Mouse (Mus musculus) cerebellum, adult 9-11 months (tissue): ENCODE results near the gene Faim2.

ENCODE experiments used
- DNase-seq: peaks from one replicate; pipeline ENCODE4 v3.0.0; 2022

The Faim2 gene

DNA sequence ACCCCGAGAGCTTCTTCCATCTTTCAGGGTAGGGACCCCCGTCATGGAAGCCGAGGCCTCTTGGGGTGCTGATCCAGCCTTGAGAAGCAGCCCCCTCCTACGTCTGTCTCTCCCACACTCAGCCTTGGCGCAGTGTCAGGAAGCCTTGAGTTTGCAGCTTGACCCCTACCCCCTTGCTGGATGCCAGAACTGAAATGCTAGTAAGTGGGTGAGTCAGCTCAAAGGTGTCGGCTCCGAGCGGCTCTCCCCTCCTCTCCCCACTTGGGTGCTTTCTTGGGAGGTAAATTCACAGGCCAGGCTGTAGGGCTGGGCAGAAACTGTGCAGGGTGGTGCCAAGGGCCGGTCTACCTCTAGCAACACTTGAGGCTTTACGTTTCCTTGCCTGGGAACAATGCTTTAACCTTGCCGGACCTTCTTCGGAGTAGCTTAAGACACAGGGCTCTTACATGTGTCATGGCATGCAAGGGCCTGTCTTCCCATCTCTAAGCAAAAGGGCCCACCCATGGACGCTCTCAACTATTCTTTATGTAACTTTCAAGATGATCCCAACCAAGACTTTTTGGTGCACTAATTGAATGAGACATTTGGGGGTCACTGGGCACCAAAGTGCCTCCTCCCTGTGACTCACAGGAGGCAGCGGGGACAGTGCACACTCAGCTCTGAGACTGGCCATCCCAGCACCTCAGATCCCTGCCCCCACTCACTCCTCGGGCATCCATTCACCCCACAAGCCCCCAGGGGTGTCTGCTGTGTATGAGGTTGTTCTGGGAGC lies 22.5 kb downstream of the Faim2 start:
- peak; percentile 43 for DNase-seq

DNA sequence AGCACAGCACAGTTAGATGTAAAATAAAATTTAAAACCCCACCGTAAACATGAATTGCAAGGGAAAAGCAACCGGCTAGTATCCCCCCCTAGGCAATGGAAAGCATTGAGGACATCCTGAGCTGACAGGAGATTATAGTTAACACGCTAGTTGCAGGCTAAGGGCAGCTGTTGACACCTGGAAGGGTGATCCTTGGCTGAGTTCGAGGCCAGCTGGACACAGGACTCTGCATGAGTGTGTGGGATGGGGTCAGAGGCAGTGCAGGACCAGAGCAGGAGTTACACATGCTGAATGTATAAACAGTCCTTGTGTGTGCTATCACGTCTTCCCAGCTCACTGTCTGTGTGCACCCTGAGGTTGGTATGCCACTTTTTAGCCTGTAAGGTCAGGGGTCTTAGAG lies 24.7 kb downstream of the Faim2 start:
- DNase-seq, result peak; percentile 9

DNA sequence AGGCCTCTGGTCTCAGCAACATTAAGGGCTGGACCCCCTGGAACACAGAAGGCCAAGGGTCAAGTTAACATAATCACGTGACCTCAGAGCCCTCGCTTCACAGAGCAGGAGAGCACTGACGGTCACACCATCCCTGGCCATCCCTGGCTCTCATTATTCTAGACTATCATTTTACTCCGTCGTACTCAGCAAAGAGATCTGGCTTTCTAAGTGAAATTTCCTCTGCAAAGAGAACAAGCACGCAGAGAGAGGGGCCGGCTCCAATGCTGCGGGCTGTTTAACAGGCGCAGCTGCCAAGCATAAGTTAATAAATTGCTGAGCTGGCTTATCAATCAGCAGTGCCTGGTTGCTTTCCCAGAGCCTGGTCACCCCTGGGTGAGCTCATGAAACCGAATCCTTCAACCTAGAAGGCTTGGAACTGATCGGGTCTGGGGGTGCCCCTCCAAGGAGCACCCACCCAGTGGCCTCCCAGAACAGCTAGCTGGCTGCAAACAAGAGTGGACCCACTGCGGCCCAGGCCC lies 25.6 kb downstream of the Faim2 start:
- DNase-seq, result peak; percentile 44

DNA sequence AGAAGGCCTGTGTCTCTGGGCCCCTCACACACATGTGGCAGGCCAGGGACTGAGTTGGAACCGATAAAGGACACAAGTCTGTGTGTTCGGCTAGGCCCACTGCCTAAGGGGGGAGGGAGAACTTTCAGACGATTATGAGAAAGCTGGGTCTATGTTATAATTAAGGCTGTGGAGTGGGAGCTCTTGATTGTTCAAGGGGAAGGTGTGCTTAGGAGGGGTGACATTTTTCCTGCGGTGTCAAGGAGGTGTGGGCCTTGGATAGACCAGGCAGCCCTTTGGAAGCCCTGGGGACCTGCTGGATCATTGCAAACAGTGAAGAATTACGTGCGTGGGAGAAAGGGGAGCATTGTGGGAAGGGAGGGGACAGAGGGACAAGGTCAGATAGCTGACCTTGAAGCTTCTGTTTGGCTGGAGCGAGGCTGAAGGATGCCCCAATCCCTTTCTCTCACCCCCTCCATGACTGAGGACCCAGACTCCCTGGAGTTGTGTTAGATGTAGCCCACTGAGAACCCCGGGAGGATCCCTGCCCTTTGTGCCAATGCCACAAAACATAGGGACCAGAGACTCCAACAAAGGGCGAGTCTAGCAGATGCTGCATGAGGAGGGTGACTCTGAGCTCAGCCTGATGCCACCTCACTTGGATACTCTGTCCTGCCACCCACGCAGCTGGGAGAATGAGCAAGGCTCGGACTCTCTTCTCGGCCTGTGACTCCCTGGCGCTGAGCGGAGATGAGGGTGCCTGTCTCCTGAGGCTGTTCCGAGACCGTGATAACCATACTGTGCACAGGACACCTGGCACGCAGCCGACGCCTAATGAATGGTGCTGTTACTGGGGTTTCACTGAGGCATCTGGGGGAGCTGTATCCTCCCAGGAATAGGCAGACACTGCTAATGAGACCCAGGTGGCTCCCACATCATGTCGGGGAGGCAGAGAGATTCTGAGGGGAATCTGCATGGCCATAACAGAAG lies 26.4 kb downstream of the Faim2 start:
- DNase-seq, result peak; percentile 55

DNA sequence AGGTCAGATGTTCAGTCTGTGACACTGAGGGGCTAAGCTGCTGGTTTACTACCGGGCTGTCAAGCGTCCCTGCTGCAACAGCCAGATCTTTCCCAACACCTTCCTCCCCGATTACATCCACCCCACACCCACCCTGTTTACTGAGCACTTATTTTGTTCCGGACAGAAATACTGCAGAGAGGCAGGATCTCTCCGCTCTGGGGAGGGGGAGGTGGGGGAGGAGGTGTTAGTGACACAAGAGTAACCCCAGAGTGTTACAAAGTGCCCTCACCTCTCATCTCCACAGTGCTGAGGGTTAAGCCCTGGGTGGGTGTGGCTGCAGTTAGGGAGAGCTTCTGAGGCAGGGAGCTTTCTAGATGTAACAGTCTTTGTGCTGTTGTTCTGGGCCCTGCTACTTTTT lies 27.6 kb downstream of the Faim2 start:
- peak; percentile 49 for DNase-seq

DNA sequence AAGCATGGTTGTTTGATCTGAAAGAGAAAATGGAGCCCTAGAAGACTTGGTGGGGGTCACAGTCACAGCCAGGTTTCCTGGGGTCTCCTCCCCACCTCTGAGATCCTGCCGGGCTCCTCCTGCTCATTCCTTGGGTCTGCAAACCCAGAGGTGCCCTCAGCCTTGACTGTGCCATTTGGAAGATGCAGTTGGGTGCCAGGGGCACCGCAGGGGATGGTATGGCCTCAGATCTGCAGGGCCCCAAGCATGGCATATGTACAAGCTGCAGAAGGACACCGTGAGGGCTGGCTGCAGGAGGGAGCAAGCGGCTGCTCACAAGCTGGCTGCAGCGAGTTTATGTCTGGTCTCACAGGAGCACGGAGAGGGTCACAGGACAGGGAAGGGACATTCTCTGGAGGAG lies 28.2 kb downstream of the Faim2 start:
- DNase-seq, result peak; percentile 71

DNA sequence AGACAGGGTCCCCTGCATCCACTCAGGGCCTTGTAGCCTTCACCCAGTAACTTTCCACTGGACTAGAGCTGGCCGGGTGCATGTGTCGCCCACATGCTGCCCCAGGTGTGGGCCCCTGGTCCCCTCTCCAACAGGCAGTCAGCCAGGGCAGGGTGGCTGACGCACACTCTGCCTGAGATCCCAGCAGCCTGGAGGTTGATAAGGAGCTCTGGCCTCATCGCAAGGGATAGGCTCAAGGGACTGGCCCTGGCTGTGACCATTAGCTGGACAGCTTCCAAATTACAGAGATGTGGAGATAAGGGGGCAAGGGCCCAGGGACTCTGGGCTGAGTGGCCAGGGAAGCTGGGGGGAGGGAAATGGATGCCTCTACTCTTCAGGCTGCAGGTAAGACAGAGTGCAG lies 29.2 kb downstream of the Faim2 start:
- DNase-seq, result peak; percentile 73

DNA sequence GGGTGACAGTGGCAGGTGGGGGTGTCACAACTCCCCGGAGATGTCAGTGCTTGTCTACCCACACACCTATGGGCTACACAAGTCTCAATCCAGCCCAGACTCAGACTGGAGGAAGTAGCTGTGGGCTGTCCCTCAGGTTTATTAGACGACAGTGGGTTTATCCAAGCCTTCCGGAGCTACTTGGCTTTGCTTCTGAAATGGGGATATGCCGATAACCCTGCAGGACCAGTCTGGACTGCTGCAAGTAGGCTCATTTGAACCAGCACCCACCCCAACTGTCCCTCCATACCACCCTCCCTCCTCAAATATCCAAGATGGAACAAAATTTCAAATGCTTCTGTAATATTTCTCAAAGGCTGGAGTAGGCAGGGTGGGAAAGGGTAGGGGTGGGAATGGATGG lies 29.6 kb downstream of the Faim2 start:
- DNase-seq, result no peak

DNA sequence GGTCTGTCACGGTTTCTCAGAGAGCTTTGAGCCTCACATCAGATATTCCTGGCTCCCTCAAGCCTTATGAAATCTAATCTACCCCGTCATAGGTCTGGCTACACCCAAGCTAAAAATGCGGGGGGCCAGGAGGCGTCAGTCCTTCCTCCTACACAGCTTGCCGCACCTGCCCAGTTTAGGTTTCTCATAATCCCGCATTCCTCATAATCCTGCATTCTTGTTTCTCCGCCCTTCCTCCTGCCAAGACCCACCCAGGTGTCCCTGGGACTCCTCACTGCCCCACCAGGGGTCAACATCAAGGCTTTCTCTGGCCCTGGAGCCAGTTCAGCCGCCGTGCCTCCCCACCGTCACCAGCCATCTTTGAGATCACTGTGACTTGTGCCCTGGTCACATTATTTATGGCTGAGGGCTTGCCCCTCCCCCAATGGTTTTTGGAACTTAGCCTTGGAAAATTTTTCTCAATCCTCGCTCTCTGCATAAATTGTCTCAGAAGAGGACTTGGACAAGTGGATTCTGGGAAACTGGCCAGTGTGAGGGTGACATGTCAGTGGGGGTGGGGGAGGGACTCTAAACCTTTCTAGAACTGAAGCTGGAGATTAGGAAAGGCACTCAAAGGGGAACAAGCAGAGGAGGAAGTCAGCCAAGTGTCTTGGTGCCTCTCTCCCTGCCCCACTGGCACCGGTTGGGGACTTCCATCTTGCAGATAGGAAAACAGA lies 30.3 kb downstream of the Faim2 start:
- peak; percentile 89 for DNase-seq

DNA sequence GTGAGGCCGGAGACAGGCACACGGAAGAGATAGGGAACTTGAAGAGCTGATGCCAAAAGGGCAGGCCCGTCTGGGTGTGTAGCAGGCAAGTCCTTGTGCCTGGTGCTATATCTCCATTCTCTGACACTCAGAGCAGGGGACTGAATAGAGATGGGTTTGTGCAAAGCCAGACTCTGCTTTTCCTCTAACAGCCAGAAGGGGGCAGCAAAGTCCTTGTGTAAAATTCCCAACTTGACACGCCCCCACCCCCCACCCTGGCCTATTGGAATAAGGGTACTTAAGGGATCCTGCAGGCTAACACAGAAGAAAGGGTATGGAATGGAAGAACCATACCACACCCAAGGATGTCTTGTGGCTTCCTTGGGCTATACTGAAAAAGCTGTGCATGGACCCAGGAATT lies 30.9 kb downstream of the Faim2 start:
- peak; percentile 78 for DNase-seq

DNA sequence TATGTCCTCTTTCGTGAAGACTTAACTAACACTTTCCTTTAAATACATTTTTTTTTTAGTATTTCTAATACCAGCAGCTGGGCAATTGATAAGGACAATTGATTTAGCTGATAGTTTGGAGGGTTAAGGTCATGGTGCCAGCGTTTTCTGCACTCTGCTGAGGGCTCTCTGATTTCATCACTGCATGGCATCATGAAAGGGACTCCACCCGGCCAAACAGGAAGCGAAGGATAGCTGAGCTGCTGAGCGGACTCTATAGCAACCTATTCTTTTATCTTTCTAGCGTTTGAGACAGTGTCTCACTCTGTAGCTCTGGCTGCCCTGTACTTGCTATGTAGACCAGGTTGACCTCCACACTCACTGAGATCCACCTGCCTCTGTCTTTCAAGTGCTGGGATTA lies 43.2 kb downstream of the Faim2 start:
- DNase-seq, result no peak

DNA sequence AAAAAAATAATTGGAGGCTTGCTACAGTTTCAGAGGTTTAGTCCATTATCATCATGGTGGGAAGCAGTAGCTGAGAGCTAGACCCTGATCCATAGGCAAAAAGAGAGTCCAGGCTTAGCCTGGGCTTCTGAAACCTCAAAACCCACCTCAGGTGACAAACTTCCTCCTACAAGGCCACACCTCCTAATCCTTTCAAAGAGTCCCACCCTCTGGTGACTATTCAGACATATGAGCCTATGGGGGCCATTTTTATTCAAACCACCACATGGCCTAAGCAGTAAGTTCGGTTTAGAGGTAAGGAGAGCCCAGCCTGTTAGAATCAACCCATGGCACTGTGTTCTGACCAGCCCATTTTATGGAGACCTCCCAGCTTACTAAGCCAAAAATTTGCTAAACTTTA lies 52.2 kb downstream of the Faim2 start:
- DNase-seq, result no peak

DNA sequence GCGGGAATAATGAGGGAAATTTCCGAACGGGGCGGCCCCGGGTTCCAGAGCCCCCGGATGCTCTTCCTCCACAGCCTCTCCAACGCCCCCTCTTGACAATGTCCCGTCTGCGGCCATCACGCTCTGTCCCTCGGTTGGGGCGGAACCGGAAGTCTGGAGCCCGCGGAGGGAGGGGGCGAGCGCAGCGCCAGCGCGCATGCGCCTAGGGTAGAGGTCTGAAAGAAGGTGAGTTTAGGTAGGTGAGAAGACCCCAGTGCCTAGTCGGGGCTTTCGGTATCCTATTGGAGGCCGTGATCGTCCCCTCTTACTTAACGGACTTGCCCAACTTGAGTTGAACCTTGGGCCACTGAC lies 53.4 kb downstream of the Faim2 start, which contains the start of gene Bcdin3d:
Gene Bcdin3d, minus strand, starts transcription at position 155 of the 351 bp plus-strand sequence.
- DNase-seq, result peak; percentile 89

DNA sequence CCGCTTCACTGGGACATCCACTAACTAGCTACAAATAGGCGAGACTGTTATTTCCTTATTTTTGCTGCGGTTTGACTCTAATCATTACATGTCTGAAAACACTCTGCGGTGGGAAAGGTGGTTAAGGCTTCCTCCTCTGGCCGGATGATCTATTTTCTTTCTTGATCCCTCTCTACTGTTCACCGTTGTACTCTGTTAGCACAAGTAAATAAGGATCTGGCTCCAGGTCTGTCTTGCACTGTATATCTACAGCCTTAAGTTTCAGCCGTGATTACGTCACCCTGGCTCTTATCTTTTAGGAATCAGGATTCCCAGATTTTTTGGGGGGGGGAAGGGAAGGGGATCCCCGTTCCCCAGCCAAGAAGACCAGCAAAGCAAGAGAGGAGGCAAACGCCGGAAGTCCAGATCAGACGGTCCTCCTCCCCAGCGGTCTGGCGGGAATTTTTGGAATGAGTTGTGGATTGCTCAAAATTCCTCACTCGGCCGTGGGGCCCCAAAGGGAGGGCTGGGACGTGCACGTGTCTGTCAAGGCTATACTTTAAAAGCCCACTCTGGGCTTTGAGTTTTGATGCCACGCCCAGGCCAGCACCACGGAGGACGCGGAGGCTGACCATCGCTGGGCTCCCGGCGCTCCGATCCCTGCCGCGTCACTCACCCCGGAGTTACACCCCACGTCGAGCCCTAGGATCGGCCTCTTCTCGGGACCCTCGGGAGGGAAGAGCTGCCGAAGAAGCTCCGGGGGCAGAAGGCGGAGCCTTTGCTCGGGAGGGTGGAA lies 54.0 kb downstream of the Faim2 start:
- no peak for DNase-seq

DNA sequence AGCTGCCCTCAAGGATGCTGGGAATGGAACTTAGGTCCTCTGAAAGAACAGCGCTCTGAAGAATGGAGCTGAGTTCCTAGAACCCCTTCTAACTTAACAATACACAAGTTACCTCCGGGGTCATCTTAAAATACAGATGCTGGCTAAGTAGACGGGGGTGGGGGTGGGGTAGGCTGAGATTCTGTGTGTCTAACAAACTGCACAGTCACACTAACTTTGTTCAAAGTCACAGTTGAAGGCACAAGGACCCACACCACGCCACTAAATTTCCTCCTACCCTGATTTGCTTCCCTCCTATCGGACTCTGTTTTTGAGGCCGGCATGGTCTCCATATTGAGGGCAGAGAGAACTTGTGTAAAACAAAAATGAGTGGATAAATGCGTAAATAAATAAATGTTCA lies 55.0 kb downstream of the Faim2 start:
- no peak for DNase-seq

DNA sequence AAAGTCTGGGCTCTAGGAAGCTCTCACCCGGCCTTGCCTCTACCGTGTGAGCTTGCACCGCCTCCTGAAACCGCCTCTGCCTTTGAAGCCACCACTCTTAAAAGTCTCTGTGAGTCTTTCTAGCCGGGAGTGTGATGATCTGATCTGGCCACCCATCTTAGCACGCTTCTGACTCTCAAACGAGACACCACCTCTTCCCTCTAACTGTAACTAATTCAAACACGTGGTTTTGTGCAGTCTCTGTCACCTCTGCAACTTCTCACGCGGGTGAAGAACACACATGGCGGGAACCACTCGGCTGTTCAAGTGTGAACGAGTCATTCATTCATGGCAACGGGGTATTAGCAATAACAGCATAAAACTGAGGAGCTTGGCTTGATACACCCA lies 56.3 kb downstream of the Faim2 start:
- peak; percentile 32 for DNase-seq

DNA sequence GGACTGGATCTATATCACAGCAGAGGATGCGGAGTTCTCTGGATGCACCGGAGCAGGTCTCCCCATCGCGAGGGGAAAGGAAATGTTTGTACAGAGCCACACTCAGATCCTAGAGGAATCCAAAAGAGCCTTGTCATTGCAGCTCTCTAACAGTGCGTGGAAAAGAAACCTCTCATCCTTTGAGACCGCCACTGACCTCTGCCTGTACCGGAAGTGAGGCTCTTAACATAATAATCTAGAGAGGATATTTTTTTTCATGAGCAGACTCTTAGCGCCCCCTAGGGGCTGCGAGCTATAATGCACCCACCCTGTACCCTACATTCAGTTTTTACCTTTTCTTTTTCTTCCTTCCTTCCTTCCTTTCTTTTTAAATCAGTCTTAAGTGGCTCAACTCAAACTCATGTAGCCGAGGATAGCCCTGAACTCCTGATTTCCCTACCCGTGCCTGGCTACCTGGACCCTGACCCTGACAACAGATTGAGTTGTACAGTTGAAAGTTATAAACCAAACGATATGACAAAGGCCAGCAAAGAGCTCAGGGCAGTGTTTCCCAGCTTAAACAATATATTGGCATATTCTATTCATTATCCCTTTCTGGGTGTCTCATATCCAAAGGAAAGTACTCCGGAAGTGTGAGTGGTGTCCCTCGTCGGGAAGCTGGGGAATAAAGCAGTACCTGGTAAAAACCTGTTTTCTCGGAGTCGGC lies 56.8 kb downstream of the Faim2 start:
- DNase-seq, result peak; percentile 77

DNA sequence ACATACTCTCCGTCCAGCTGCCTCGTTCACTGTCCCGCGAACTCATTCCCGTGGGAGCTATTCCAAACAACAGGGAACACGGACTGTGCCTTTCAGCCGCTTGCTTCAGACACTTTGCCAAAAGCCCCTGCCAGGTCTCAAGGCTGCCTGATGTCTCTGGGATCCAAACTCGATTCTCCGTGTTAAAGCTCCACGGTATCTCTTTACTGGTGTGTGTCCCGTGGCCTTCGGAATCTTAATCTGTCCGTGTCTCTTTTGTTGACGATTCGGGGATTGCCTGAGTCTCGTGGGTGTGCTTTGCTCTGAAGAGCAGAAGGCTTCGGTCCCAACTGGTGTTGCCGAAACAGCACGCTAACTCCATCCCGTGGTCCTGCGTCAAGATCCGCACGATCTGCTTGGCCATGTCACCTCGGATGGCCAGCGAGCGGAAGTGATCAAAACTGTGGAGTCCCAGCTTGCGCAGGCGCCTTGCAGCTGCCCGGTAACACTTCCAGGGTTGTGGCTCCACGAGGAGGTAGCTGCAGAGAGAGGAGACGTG lies 57.7 kb downstream of the Faim2 start:
- peak; percentile 84 for DNase-seq

DNA sequence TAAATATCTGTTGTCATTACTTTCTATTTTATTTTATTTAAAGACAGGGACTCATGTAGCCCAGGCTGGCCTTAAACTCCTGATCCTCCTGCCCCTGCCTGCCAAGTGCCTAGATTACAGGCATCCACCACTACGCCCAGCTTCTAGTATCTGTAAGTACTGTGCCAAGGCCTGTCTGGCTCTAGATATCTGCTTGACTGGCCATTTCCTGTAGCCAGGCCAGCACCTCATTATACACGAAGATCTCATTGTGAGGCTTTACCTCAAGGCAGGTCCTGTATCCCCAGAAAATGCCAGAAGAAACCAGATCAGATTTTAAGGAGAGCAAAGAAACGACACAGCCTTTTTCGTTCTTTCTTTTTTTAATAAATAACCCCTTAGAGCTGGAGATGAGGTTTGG lies 58.2 kb downstream of the Faim2 start:
- DNase-seq, result peak; percentile 28

DNA sequence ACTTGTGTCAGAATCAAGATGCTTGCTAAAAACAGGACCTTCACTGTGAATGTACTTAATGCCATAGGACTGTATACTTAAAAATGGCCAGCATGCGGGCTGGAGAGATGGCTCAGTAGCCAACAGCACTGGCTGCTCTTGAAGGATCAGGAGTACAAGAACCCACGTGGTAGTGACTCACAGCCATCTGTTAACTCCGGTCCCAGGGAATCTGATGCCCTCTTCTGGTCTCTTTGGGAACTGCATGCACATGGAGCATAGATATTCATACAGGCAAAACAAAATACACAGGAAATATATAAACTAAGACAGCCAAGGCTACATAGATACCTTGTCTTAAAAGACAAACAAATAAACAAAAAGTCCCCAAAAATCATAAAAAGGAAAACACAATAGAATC lies 58.9 kb downstream of the Faim2 start:
- peak; percentile 79 for DNase-seq

DNA sequence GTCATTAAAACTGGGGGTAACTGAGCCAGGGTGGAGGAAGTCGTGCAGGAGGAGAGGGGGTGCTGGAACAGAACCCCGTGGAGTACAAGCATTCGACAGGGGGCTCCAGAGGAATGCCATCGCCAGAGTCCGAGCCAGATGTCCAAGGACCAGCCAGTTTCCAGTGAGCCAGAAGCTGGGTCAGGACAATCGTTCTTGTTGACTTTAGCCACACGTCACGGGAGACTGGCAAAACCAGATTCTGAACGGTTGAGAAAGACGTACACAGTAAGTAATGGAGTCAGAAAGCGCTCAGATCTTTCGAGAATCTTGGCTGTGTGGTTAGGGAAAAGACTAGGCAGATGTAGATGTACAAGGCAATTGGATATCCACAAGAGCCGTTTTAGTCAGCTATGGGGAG lies 64.8 kb downstream of the Faim2 start:
- no peak for DNase-seq
